Mouse (Mus musculus) limb, embryonic 12.5 days (tissue): ENCODE measurements around the gene Fam207a. TPM values are rescaled to one million over a fixed set of nuclear protein-coding genes. Genes with fewer than 3 reads are reported as not detected.

Experiments
- ATAC-seq: fragments of 200-750 bp; cut with Nextera tagmentation; 2 replicates; pipeline ENCODE4 v1.8.0; 2017; ENCODE audit warnings: low read depth, moderate TSS enrichment; ENCODE audit not compliant: insufficient number of reproducible peaks, insufficient read depth, low FRiP score, low TSS enrichment
- H3K27ac ChIP-seq: fragments of 300-500 bp; sonication (generic); 2 replicates; pipeline ENCODE4 v1.5.1; 2016; ENCODE audit warnings: mild to moderate bottlenecking, moderate library complexity
- H3K27me3 ChIP-seq: fragments of 300-500 bp; sonication (generic); 2 replicates; pipeline ENCODE4 v1.6.1; 2016; ENCODE audit warnings: mild to moderate bottlenecking, moderate library complexity
- H3K36me3 ChIP-seq: fragments of 300-500 bp; sonication (generic); 2 replicates; pipeline ENCODE4 v1.6.1; 2016; ENCODE audit warnings: mild to moderate bottlenecking, moderate library complexity
- H3K4me1 ChIP-seq: fragments of 300-500 bp; sonication (generic); replicated peaks from 2 replicates; pipeline ENCODE4 v1.6.1; 2016
- H3K4me2 ChIP-seq: fragments of 300-500 bp; sonication (generic); 2 replicates; pipeline ENCODE4 v1.6.1; 2016; ENCODE audit warnings: mild to moderate bottlenecking, moderate library complexity
- H3K4me3 ChIP-seq: fragments of 300-500 bp; sonication (generic); replicated peaks from 2 replicates; pipeline ENCODE4 v1.5.1; 2016; ENCODE audit warnings: mild to moderate bottlenecking
- H3K9ac ChIP-seq: fragments of 300-500 bp; sonication (generic); replicated peaks from 2 replicates; pipeline ENCODE4 v1.6.1; 2016; ENCODE audit warnings: mild to moderate bottlenecking, moderate library complexity
- H3K9me3 ChIP-seq: fragments of 300-500 bp; sonication (generic); 2 replicates; pipeline ENCODE4 v1.6.1; 2016; ENCODE audit warnings: mild to moderate bottlenecking, moderate library complexity
- WGBS: fragments of 180-500 bp; shearing (Covaris S2); methylation state at CpG from one replicate; pipeline ENCODE4 v1.1.7; 2016; 5-methylcytosine and 5-hydroxymethylcytosine counted together
- polyA plus RNA-seq: library from polyadenylated mRNA; unstranded; fragments of >200 nt; fragmentation: Nextera tagmentation; extraction: Ambion mirVana; gene quantifications from 2 replicates; pipeline ENCODE4 v1.2.1, GENCODE M21; 2016

The Fam207a gene
- polyA plus RNA-seq, 1 experiment from 2014 or later = 46.9 TPM

DNA sequence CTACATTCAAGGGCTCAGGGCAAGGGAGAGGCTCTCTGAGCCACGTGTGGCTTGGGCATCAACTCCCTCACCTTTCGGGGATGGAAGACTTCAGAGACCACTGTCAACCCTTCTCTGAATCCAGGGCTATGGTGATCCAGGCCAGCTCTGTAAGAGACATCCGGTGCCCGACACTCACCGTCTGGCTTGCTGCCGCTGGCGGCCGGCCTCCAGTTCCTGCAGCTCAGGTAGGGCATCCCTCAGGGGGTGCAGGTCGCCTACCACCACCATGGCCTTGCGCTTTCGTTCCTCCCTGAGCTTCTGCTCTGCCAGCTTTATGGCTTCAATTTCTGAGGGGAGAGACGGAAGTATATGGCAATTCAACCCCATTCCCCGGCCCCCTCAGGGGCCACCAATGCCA, 18.4 kb downstream of the Fam207a start:
- Histone ChIP-seq H3K4me1 (peaks cover 11% of the 10 kb centered on the region), H3K36me3 (peaks cover 91% of the 10 kb centered on the region), H3K9ac (no peak overlapping the region), H3K27me3 (no peaks in the 10 kb centered on the region), H3K4me3 (no peak overlapping the region), H3K4me2 (no peak overlapping the region), H3K27ac (no peak overlapping the region), H3K9me3 (no peaks in the 10 kb centered on the region)
- ATAC-seq = no peak
- 89% methylated on average over 13 of the region's 13 CpGs for WGBS

DNA sequence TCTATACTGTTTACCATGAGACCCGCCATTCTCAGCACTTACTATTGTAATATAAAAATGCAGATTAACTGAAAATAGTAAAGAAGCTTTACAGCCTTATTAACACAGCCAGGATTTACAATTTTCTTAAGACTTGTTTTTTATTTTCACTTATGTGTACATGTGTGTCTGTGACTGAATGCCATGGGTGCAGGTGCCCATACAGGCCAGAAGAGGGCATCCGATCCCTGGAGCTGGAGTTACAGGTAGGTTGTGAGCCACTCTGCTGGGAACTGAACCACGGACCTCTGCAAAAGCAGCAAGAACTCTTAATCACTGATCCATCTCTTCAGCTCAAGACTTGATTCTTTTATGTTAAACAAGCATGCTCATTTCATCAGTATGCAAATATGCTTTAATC, 22.7 kb downstream of the Fam207a start:
- 98% methylated on average over 3 of the region's 3 CpGs for WGBS
- H3K4me2 ChIP-seq = no peak overlapping the region
- peaks cover 5% of the 10 kb centered on the region; the same call in 1 of the 2 replicates for H3K4me1 ChIP-seq
- no peak overlapping the region for H3K9ac ChIP-seq
- H3K9me3 ChIP-seq = no peaks in the 10 kb centered on the region
- H3K4me3 ChIP-seq = no peak overlapping the region
- ATAC-seq = no peak
- peaks cover 91% of the 10 kb centered on the region for H3K36me3 ChIP-seq
- no peaks in the 10 kb centered on the region for H3K27me3 ChIP-seq
- no peak overlapping the region for H3K27ac ChIP-seq

DNA sequence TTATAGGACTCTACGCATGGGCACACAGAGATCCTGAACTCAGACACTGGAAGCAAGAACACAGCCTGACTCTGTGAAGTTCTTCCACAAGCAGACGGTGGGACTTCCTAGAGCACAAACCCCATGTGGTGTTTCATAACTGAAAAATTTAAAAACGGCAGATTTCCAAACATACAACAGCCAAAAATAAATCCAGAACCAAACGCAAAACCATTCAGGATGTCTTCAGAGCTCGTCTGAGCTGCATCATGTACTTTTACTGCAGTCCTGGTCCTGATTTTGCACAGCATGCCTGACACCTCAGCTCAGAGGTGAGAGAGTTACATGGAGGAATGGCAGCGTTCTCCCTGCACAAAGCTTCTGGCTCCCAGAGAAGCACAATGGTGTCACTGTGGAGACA, 24.0 kb downstream of the Fam207a start:
- Histone ChIP-seq H3K36me3 (peaks cover 92% of the 10 kb centered on the region), H3K4me2 (no peak overlapping the region), H3K27me3 (no peaks in the 10 kb centered on the region), H3K9ac (no peak overlapping the region), H3K4me1 (no peaks in the 10 kb centered on the region), H3K27ac (no peak overlapping the region), H3K4me3 (no peak overlapping the region), H3K9me3 (no peaks in the 10 kb centered on the region)
- ATAC-seq = no peak
- WGBS = 88% methylated on average over 6 of the region's 6 CpGs

DNA sequence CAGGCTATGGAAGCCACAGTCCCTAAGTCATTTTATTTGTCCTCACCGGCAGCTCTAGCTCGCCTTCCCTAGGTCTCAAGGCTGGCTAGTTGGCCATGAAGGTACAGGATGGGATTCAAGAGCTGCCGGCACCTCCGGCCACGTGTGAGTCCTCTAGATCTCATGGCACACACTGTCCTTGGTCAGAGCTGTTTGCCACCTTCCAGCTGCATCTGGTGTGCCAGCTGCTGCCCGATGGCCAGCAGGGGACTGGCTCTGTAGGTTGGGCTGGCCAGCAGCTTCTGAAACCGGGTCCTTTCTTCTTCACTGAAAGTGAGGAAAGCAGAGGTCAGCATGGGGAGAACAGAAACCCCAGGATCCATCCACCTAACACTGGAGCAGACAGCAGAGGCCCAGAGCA, 27.4 kb downstream of the Fam207a start:
- Histone ChIP-seq H3K9me3 (no peaks in the 10 kb centered on the region), H3K9ac (no peak overlapping the region), H3K4me3 (no peak overlapping the region), H3K4me1 (peaks cover 9% of the 10 kb centered on the region), H3K27me3 (no peaks in the 10 kb centered on the region), H3K4me2 (no peak overlapping the region), H3K36me3 (peaks cover 67% of the 10 kb centered on the region), H3K27ac (no peak overlapping the region)
- no peak for ATAC-seq
- WGBS = 94% methylated on average over 7 of the region's 7 CpGs

DNA sequence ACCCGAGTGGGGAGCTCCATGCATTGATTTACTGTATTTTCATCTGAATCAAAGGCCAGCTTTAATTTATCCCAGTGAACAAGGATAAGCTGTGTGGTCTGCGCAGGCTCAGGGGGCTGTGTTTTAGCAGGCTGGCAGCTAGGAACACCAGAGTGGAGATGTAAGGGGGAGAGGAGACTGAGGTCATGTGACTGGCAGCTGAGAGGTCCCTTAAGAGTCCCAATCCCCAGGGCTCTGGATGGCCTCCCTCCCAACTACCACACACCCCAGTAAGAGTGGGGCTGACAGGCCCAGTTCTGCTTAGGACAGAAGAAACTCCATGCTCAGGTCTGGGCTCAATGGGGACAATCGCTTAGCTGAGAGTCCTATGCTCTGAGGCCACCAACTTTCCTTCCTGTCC, 29.8 kb downstream of the Fam207a start:
- no peaks in the 10 kb centered on the region for H3K9me3 ChIP-seq
- no peak overlapping the region for H3K27ac ChIP-seq
- WGBS = 70% methylated on average over 3 of the region's 3 CpGs
- no peak overlapping the region for H3K4me3 ChIP-seq
- peaks cover 48% of the 10 kb centered on the region for H3K36me3 ChIP-seq
- peaks cover 9% of the 10 kb centered on the region for H3K4me1 ChIP-seq
- no peaks in the 10 kb centered on the region for H3K27me3 ChIP-seq
- no peak overlapping the region for H3K4me2 ChIP-seq
- H3K9ac ChIP-seq = no peak overlapping the region
- no peak for ATAC-seq

DNA sequence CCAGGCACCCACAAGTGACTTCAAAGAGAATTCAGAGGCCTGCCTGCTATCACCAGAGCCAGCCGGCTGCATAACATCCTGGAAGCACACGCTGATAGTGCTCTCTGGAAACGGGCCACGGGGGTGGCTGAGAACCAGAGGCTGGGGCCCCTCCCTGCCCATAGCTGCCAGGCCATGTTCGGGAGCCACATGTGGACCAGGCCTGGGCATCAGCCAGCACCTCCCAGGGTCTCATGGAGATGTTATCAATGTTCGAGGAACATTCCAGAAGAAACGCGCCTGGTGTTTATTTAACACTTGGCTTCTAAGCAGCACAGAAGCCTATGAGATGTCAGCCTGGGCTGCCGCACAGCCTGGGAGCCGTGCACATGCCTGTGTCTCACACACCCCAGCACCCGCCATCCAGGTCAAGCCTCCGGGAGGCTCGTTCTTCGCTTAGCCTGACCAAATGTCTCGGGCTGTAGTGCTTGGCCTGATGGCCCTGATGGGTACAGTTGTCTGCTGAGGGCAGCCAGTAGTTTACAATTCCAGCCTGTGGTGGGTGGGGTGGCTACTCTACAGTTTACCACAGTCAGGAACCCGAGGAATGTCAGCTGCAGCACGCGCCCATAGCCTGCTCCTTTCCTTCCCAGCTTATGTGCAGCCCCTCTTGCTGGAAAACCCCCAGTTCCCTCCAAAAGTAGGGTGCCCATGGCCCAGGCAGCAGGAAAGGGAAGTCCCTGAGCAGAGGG, 31.2 kb downstream of the Fam207a start:
- Histone ChIP-seq H3K9ac (0 out of 2 replicates have a peak overlapping the region, but pooled peaks have one; percentile 27), H3K9me3 (no peaks in the 10 kb centered on the region), H3K4me3 (no peak overlapping the region), H3K27me3 (no peaks in the 10 kb centered on the region), H3K4me1 (peaks cover 9% of the 10 kb centered on the region), H3K36me3 (peaks cover 36% of the 10 kb centered on the region), H3K4me2 (no peak overlapping the region), H3K27ac (peak overlapping the region; percentile 29; the same call in 1 of the 2 replicates)
- 26% methylated on average over 18 of the region's 18 CpGs for WGBS
- ATAC-seq = no peak

DNA sequence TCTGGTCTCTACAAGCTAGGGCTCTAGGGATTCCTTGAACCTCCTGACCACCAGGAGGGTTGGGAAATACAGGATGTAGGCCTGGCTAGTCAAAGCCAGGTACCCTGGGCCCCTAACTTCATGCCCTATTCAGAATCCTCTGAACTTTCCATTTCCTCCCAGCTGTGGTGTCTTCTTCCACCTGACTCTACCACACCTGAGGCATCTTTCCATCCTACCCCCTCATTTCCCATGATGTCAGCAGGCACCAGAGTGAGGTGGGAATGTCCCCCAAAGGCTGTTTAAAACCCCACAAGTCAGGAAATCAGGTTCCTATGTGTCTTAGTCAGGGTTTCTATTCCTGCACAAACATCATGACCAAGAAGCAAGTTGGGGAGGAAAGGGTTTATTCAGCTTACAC, 33.8 kb downstream of the Fam207a start:
- no peak overlapping the region for H3K27ac ChIP-seq
- no peak overlapping the region for H3K4me3 ChIP-seq
- peaks cover 10% of the 10 kb centered on the region for H3K36me3 ChIP-seq
- no peak overlapping the region for H3K9ac ChIP-seq
- ATAC-seq = no peak
- H3K27me3 ChIP-seq = no peaks in the 10 kb centered on the region
- H3K4me1 ChIP-seq = peaks cover 9% of the 10 kb centered on the region
- no peaks in the 10 kb centered on the region for H3K9me3 ChIP-seq
- H3K4me2 ChIP-seq = no peak overlapping the region

DNA sequence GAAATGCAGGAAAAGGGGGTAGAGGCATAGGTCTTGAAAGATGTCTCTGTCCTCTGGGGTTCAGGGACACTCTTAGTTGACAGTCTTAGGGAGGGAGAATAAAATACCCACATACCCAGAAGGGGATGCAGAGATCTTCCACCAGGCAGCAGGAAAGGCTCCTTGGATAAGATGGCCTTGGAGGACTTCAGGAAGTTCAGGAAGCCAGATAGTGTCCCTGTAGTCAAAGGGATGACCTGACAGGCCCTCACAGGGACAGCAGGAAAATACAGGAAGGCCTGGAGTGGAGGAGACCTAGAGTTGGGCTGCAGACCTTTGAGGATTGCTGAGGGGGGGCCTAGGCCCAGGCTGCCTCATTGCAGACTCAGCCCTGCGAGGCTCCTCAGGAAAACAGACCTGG, 35.6 kb downstream of the Fam207a start:
- 86% methylated on average over 1 of the region's 1 CpGs for WGBS
- no peaks in the 10 kb centered on the region for H3K36me3 ChIP-seq
- no peaks in the 10 kb centered on the region for H3K9me3 ChIP-seq
- no peak overlapping the region for H3K4me3 ChIP-seq
- no peak overlapping the region for H3K27ac ChIP-seq
- peaks cover 14% of the 10 kb centered on the region for H3K4me1 ChIP-seq
- H3K9ac ChIP-seq = no peak overlapping the region
- H3K27me3 ChIP-seq = no peaks in the 10 kb centered on the region
- no peak overlapping the region for H3K4me2 ChIP-seq
- ATAC-seq = 0 out of 2 replicates have a peak, but pooled peaks have one; percentile 7

DNA sequence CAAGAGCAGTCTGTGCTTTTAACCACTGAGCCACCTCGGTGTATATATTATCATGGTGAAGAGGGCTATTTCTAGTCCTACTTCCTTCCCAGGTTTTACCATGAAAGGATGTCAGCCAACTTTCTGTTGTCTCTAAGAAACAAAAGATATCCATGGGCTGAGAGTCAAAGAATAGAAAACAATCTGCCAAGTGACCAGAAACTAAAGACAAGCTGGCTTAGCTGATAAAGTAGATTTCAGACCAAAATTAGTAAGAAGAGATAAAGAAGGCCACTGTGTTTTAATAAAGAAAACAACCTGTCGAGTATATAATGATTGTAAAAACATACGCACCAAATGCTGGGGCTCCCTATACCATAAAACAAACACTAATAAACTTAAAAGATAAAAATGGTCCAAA, 38.7 kb downstream of the Fam207a start:
- 86% methylated on average over 3 of the region's 3 CpGs for WGBS
- H3K9me3 ChIP-seq = no peaks in the 10 kb centered on the region
- peaks cover 5% of the 10 kb centered on the region; the same call in 1 of the 2 replicates for H3K4me1 ChIP-seq

DNA sequence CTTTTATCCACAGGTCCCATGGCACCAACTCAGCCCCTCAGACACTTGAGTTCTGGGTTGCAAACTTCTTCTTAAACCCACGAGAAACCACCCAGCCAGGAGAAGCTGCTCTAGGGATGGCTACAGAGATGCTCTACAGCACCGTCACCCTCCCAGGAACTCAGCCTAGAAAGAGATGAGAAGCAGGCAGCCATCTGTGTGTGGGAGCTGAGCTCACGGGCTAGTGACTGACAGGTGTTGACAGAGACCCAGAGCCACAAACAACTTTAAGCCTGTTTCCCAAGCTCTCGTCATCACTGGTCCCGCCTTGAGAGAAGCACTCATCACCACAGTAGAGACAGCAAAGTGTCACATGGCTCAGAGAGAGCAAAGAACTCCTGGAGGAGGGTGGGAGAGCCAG, 43.4 kb downstream of the Fam207a start:
- no peaks in the 10 kb centered on the region for H3K9me3 ChIP-seq
- no peaks in the 10 kb centered on the region for H3K36me3 ChIP-seq
- H3K27ac ChIP-seq = no peak overlapping the region
- no peak overlapping the region for H3K9ac ChIP-seq
- no peak for ATAC-seq
- H3K4me1 ChIP-seq = peaks cover 5% of the 10 kb centered on the region; the same call in 1 of the 2 replicates
- WGBS = 67% methylated on average over 5 of the region's 5 CpGs
- no peak overlapping the region for H3K4me3 ChIP-seq
- no peak overlapping the region for H3K4me2 ChIP-seq
- no peaks in the 10 kb centered on the region for H3K27me3 ChIP-seq

More for the DNA sequence above, 38.7 kb downstream of the Fam207a start:
- Histone ChIP-seq H3K4me3 (no peak overlapping the region), H3K27ac (no peak overlapping the region), H3K36me3 (no peaks in the 10 kb centered on the region), H3K9ac (no peak overlapping the region), H3K4me2 (no peak overlapping the region), H3K27me3 (no peaks in the 10 kb centered on the region)
- ATAC-seq = no peak

DNA sequence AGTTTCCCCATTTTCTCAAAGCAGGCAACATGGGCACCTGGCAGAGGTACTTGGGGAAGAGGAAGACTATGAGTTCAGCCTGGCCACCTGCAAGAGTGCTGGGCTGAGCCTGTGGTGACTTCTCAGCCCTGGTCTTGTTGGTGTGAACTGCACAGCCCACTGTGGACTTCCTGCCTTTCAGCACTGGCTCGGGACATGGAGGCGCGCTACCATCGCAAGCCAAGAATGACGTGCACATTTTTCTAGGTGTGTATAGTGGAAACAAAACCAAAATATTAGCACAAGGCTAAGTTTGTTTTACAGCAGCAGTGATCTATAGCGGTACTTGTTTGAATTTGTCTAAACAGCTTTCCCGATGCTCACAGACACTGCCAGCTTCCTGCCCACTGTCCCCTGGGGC, 44.1 kb downstream of the Fam207a start:
- Histone ChIP-seq H3K9me3 (no peaks in the 10 kb centered on the region), H3K27ac (no peak overlapping the region), H3K4me1 (peaks cover 5% of the 10 kb centered on the region; the same call in 1 of the 2 replicates), H3K4me2 (no peak overlapping the region), H3K36me3 (no peaks in the 10 kb centered on the region), H3K9ac (no peak overlapping the region), H3K4me3 (no peak overlapping the region), H3K27me3 (no peaks in the 10 kb centered on the region)
- 86% methylated on average over 7 of the region's 7 CpGs for WGBS
- ATAC-seq = no peak

DNA sequence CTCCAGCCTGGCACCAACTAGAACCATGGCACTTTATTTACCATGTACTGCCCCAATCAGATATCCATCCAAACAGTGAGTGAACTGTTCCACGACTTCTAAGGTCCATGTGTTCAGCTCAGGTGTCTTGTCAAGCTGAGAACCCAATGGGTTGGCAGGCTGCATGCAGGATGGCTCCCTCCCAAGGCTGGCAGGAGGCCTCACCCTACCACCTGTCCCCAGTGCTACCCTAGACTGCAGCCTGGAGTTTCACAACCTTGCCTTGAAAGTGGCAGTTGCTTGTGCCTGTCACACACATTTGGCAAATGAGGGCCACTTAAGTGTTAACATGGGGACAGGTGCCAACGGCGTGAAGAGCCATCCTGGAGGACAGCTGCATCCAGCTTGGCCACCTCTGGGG, 44.8 kb downstream of the Fam207a start:
- H3K9me3 ChIP-seq = no peaks in the 10 kb centered on the region
- peaks cover 5% of the 10 kb centered on the region; the same call in 1 of the 2 replicates for H3K4me1 ChIP-seq
- no peak overlapping the region for H3K4me2 ChIP-seq
- WGBS = 74% methylated on average over 3 of the region's 3 CpGs
- H3K27ac ChIP-seq = no peak overlapping the region
- no peaks in the 10 kb centered on the region for H3K27me3 ChIP-seq
- no peak for ATAC-seq
- no peak overlapping the region for H3K9ac ChIP-seq
- no peaks in the 10 kb centered on the region for H3K36me3 ChIP-seq
- H3K4me3 ChIP-seq = no peak overlapping the region
